Mouse (Mus musculus) testis, adult 2 months (tissue): ENCODE measurements around the gene Phf10.

ENCODE experiments used
- CTCF ChIP-seq: fragments of 200-500 bp; IDR thresholded peaks from 2 replicates; pipeline ENCODE4 v1.5.1; 2012; ENCODE audit warnings: low read depth, mild to moderate bottlenecking, inconsistent platforms, low read length, moderate library complexity; ENCODE audit not compliant: control insufficient read depth, insufficient read depth, insufficient replicate concordance
- POLR2A ChIP-seq: fragments of 200-500 bp; IDR thresholded peaks from 2 replicates; pipeline ENCODE4 v1.6.1; 2012; ENCODE audit warnings: low read depth, mild to moderate bottlenecking, inconsistent platforms, low read length, moderate library complexity; ENCODE audit not compliant: control insufficient read depth

- TF ChIP-seq CTCF (no peak), POLR2A (no peak)
Measured at GRCm38 (mm10) chr17:14927644-14928218, 33.3 kb downstream of the Phf10 start.
